Mouse (Mus musculus) inflammation-experienced regulatory T-cells (primary cell): ENCODE data around the gene Tubal3. TPM values are rescaled to one million over a fixed set of nuclear protein-coding genes. Genes with fewer than 3 reads are reported as not detected.

Experiments
- polyA plus RNA-seq, 2 experiments: library from polyadenylated mRNA; unstranded; fragments of 100-300 nt; shearing (Covaris generic); gene quantifications; one replicate each; pipeline ENCODE4 v1.2.1; 2017

The Tubal3 gene
- polyA plus RNA-seq = under 1 TPM; 0.42 to 0.89 TPM

GRCm38 (mm10) chr13:3917571-3918311 lies at the start of gene Tubal3, which contains the start of gene Net1:
Gene Tubal3, plus strand, starts transcription at chr13:3918274.
Gene Net1, minus strand, starts transcription at chr13:3918220.

DNA sequence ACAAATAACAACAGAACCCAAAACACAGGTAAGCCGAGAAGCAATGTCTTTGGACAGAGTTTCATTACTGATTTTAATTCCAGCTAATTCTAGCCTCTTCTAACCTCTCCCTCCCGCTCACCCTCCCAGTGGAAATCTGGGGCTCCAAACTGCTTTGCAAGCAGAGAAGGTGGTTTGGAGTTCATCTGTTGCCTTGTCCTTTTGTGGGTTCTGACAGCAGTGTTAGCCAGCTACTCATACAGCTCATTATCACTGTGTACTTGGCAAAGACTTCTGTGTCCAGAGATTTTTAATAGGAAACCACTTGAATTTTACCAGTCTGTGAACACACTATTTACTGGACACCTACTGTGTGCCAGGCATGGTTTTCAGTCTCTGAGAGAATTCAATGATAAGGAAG lies 27.2 kb downstream of the Tubal3 start, which contains the start of gene Ucn3:
Ucn3 (minus strand) TSS at position 101 of the 400 bp plus-strand sequence.

Other genes starting within 250 kb of the Tubal3 start
- under 1 TPM in 1 of 2 experiments, not detected in 1; 0.47 TPM for gene Calml3, start 114.0 kb upstream of the Tubal3 start, polyA plus RNA-seq
- gene Calm4, start 80.5 kb upstream of the Tubal3 start, polyA plus RNA-seq = under 1 TPM in 1 of 2 experiments, not detected in 1; 0.34 TPM
- gene Calm5, start 64.1 kb upstream of the Tubal3 start, polyA plus RNA-seq = 1 to 10 TPM in 1 of 2 experiments, not detected in 1; 2.1 TPM
- 10 to 100 TPM; 28.3 to 34.2 TPM for gene Net1, start 54 bp upstream of the Tubal3 start, polyA plus RNA-seq
- not detected for gene Ucn3, start 27.1 kb downstream of the Tubal3 start, polyA plus RNA-seq
- under 1 TPM; 0.19 to 0.72 TPM for gene Akr1c14, start 130.7 kb downstream of the Tubal3 start, polyA plus RNA-seq
- gene Akr1c18, start 232.4 kb downstream of the Tubal3 start, polyA plus RNA-seq = under 1 TPM in 1 of 2 experiments, not detected in 1; 0.34 TPM